Mouse (Mus musculus) layer of hippocampus, postnatal 36 days (tissue): Measurements from ENCODE around the gene Usp49. TPM values are rescaled to one million over a fixed set of nuclear protein-coding genes. Genes with fewer than 3 reads are reported as not detected.
A peak's percentile ranks its signal among the peaks of the same experiment; 100 is the strongest.
"Not testable (repeated sequence)": the region's sequence is repeated elsewhere in the genome, so short reads cannot be mapped to it uniquely, and the experiment has no call there.

ENCODE experiments used
- DNase-seq, 2 experiments: peaks; one replicate each; pipeline ENCODE4 v3.0.0; 2022
- total RNA-seq, 2 experiments: library from RNA; stranded (reverse); gene quantifications; 2 replicates each; pipeline ENCODE4 v1.2.3; 2021

The Usp49 gene
- total RNA-seq, 2 experiments from 2014 or later: 10.5 to 11.5 TPM

- DNase-seq: peak; percentile 95 to 96
Measured at GRCm38 (mm10) chr17:47610849-47611660, 19.4 kb upstream of the Usp49 start, which contains the start of the genes Bysl, Med20 and Gm20517. TSS of gene Bysl (minus strand) at chr17:47611492. TSS of gene Med20 (plus strand) at chr17:47611582. TSS of gene Gm20517 (plus strand) at chr17:47611589.

- DNase-seq: no peak
Measured at GRCm38 (mm10) chr17:47611661-47611982, 18.9 kb upstream of the Usp49 start.

GRCm38 (mm10) chr17:47614018-47614417 is 16.5 kb upstream of the Usp49 start:
- no peak for DNase-seq

- DNase-seq: no peak
Measured at GRCm38 (mm10) chr17:47616119-47616518, 14.4 kb upstream of the Usp49 start.

GRCm38 (mm10) chr17:47616652-47617051 is 13.8 kb upstream of the Usp49 start:
- no peak for DNase-seq

- DNase-seq: no peak
Measured at GRCm38 (mm10) chr17:47617605-47618307, 12.7 kb upstream of the Usp49 start.

- no peak for DNase-seq
Measured at GRCm38 (mm10) chr17:47618556-47619311, 11.8 kb upstream of the Usp49 start.

GRCm38 (mm10) chr17:47622912-47623554 is 7.5 kb upstream of the Usp49 start:
- DNase-seq: no peak

GRCm38 (mm10) chr17:47624572-47624971 is 5.9 kb upstream of the Usp49 start:
- DNase-seq: not testable (repeated sequence)

- DNase-seq: no peak
Measured at GRCm38 (mm10) chr17:47625088-47625487, 5.4 kb upstream of the Usp49 start.

- DNase-seq: no peak
Measured at GRCm38 (mm10) chr17:47626031-47626430, 4.5 kb upstream of the Usp49 start.

GRCm38 (mm10) chr17:47627791-47628190 is 2.7 kb upstream of the Usp49 start:
- DNase-seq: no peak

- DNase-seq: peak; percentile 92
Measured at GRCm38 (mm10) chr17:47628851-47629676, 1.4 kb upstream of the Usp49 start.

- DNase-seq: peak in 1 of 2 experiments; percentile 32
Measured at GRCm38 (mm10) chr17:47629717-47630677, 493 bp upstream of the Usp49 start.

- DNase-seq: no peak
Measured at GRCm38 (mm10) chr17:47632181-47632840, 1.8 kb downstream of the Usp49 start.

- no peak for DNase-seq
Measured at GRCm38 (mm10) chr17:47633999-47634770, 3.7 kb downstream of the Usp49 start.

- DNase-seq: no peak
Measured at GRCm38 (mm10) chr17:47642992-47643391, 12.5 kb downstream of the Usp49 start.

- DNase-seq: peak in 1 of 2 experiments; percentile 22
Measured at GRCm38 (mm10) chr17:47646683-47647082, 16.2 kb downstream of the Usp49 start.

GRCm38 (mm10) chr17:47648966-47649365 is 18.5 kb downstream of the Usp49 start:
- DNase-seq: no peak
